Mouse (Mus musculus): ENCODE data around the gene Unc13d. TPM values are rescaled to one million over a fixed set of nuclear protein-coding genes. Genes with fewer than 3 reads are reported as not detected.

Gene Unc13d
- total RNA-seq, 2 experiments from 2014 or later = 0.42 to 2.0 TPM

DNA sequence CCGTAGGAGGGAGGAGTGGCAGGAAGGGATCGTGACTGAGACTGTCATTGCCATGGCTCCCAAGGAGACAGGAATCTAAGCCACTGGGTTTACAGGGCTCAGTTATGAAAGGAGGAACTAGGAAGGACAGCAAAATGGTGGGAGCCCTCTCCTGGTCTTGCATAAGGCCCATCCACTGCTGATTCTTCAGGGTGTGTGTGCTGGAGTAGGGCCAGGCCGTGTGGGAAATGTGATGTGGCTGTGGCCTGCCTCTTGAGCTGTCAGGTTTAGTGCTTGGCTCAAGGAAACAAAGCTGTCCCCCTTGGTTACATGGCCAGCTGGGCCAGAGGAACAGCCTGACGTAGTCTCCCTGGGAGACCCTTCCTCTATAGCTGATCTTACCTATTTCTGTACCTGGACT, 27.6 kb downstream of the Unc13d start:
- DNase-seq = no peak

GRCm38 (mm10) chr11:116049610-116050009, 28.2 kb downstream of the Unc13d start:
- DNase-seq = no peak

GRCm38 (mm10) chr11:116045173-116045572, 32.6 kb downstream of the Unc13d start:
- no peak for DNase-seq

- no peak for DNase-seq
Observed at GRCm38 (mm10) chr11:116043286-116043685, 34.5 kb downstream of the Unc13d start.

GRCm38 (mm10) chr11:116042372-116043138, 35.2 kb downstream of the Unc13d start:
- DNase-seq = no peak

GRCm38 (mm10) chr11:116041833-116042232, 35.9 kb downstream of the Unc13d start:
- no peak for DNase-seq

GRCm38 (mm10) chr11:116040593-116040992, 37.2 kb downstream of the Unc13d start:
- DNase-seq = peak; percentile 50 to 56

DNA sequence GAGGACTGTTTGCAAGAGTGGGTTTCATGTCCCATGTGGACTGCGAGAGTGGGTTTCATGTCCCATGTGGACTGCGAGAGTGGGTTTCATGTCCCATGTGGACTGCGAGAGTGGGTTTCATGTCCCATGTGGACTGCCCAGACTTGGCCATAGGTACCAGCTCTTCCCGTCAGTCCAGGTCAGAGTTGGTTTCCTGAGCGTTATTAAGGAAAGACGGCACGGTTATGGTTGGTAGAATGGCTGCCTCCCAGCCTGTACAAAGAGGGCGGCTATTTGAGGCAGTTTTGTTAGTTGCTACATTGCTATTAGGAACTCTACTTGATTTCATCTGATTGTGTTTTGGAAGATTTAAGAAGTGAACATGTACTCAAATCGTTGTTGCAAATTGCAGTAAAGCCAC, 39.9 kb downstream of the Unc13d start:
- DNase-seq = no peak

- DNase-seq = no peak
Observed at GRCm38 (mm10) chr11:116036671-116037070, 41.1 kb downstream of the Unc13d start.

GRCm38 (mm10) chr11:116034584-116034983, 43.2 kb downstream of the Unc13d start:
- no peak for DNase-seq

GRCm38 (mm10) chr11:116030898-116031845, 46.6 kb downstream of the Unc13d start:
- peak; percentile 23 to 50 for DNase-seq

DNA sequence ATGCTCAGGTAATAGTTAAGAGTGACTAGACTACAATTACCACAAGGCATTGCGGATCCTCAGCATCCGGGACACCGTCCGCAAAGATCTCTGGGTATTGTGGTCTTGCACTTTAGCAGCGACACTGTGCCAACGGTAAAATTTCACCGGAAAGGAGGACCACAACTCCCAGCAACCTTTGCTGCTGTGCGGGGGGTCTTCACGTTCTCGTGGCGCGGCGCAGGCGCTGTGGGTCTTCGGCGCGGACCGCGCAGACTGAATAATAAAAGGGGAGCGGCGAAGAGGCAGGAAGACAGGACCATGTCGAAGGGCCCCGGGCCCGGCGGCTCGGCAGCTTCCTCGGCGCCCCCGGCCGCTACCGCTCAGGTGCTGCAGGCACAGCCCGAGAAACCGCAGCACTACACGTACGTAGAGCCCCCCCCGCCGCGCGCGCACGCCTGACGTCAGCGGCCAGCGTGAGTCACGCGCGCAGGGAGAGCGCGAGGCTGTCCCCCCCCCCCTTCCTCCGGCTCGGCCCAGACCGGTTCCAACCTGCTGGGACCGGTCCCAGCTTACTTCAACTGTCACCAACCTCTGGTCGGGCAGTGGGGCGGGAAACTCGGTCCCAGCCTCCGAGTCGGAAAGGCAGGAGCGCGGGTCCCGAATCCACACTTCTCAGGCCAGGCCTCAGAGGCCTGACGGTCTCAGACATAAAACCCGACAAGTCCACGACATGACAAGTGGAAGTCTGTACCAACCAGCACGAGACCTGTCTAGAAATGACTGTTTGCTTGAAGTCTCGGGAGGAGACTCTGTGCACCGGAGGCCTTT, 47.5 kb downstream of the Unc13d start, which contains the start of gene Unk:
TSS of gene Unk (plus strand) at position 235 of the 810 bp plus-strand sequence.
- DNase-seq = peak; percentile 98 to 100

DNA sequence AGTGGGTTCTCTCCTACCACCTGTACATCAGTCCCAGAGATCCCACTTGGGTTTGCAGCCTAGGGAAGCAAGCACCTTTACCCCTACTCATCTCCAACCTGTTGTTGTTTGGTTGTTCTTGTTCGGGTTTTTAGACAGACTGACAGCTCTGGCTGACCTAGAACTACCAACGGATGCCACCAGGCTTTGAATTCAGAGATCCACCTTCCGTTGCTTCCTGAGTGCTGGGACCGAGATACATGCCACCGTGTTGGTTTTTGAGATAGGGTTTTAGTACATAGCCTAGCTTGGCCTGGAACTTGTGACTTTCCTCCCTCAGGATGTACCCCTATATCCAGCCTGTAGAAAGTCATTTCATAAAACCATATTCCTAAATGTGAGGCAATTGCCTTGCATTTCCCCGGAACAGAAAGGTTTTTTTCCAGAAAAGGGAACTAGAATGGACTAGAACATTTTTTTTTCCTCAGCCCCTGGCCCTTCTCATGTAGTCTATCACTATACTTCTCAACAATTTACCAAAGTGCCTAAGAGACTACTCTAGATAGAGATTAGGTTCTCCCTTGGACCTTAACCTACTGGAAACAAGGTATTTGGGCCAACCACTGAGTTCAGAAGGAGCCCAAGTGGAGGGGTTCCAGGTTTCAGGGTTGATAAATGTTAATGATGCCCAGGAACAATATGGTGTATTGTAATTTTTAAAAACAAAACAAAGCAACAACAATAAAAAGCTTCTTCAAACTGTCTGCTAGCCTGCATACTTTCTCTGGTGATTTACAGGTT, 48.5 kb downstream of the Unc13d start:
- no peak for DNase-seq

DNA sequence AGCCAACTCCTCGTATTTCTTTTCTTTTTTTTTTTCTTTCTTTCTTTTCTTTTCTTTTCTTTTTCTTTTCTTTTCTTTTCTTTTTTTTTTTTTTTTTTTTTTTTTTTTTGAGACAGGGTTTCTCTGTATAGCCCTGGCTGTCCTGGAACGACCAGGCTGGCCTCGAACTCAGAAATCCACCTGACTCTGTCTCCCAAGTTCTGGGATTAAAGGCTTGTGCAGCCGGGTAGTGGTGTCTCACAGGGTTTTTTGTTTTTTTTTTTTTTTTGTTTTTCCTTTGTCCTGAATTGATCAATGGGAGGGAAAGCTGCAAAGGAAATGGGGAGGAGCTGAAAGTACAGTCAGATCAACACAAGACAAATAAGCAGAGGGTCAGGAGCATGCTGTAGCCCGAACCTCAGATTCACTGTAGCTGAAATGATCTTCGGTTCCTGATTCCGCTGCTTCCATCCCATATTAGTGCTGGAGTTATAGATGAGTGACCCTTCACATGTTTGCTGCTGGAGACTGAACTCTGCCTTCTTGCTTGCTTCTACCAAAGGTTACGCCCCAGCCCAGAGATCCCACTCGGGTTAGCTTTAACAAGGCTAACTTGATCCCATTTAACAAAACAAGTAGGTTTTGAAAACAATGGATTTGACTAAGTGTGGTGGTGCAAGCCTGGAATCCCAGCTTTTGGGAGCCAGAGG, 49.4 kb downstream of the Unc13d start:
- no peak for DNase-seq

DNA sequence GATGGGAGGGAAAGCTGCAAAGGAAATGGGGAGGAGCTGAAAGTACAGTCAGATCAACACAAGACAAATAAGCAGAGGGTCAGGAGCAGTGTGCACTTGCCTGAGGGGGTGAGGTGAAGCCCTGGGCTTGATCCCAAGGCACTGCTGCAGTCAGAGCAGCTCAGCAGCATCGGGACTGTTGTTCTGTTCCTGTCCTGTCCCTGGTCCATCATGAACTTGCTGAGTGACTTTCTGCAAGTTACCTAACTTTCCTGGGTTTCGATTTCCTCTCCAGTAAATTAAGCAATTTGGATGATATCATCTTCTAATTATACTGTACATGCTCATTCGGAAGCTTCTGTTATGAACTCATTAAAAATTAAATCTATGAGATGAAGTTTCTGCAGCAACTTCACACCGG, 50.0 kb downstream of the Unc13d start, which contains the start of gene H3f3b:
TSS of gene H3f3b (minus strand) at position 207 of the 400 bp plus-strand sequence.
- DNase-seq = no peak

- no peak for DNase-seq
Observed at GRCm38 (mm10) chr11:116025056-116025845, 52.5 kb downstream of the Unc13d start.

- peak; percentile 95 to 98 for DNase-seq
Observed at GRCm38 (mm10) chr11:116024356-116024808, 53.4 kb downstream of the Unc13d start.

DNA sequence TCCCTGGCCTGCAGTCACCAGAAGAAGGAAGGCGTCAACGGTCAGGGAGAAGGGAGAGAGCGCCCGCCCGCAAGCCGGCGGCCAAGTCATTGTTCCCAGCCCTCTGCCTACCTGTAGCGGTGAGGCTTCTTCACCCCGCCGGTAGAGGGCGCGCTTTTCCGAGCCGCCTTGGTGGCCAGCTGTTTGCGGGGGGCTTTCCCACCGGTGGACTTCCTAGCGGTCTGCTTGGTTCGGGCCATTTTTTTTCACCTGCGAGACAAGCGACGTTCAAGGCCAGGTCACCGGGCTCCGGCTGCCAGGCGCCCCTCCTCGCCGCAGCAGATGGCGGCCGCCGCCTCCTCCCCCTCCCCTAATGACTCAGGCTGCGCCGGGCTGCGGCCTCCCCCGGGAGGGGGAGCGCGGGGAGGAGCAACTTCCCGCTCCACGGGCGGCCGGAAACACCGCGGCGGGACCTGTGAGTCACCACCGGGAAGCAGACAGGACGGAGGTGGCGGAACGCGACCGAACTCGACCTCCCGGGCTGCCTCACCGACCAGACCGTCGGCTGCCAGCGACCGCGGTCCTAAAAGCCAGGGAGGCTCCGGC, 53.9 kb downstream of the Unc13d start:
- peak; percentile 82 to 90 for DNase-seq
